Mouse (Mus musculus) urinary bladder, postnatal 36 days (tissue): Measurements from ENCODE around the gene Kansl1l.

Experiments used
- DNase-seq, 2 experiments: peaks; one replicate each; pipeline ENCODE4 v3.0.0; 2022; ENCODE audit warnings: low spot score in 2 of 2, mixed read lengths in 1 of 2

Kansl1l gene

DNA sequence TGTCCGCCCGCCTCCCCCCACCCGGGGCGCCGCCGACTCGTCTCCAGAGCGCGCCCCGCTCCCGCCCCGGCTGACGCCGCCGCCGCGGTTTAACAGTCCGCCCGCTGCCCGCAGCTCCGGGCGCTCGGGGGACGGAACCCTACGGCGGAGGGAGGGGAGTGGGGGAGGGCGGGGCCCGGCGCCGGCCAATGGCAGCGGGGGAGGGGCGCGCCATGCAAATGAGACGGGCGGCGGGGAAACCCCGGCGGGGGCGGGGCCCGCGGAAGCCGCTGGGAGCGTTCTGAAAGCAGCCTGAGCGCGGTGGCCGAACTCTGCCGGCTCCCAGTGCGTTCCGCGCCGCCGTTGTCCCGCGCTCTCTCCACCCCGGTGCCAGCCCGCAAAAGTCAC lies at the start of gene Kansl1l:
Kansl1l (minus strand) TSS at position 110 of the 387 bp plus-strand sequence.
- peak; percentile 90 to 94 for DNase-seq

DNA sequence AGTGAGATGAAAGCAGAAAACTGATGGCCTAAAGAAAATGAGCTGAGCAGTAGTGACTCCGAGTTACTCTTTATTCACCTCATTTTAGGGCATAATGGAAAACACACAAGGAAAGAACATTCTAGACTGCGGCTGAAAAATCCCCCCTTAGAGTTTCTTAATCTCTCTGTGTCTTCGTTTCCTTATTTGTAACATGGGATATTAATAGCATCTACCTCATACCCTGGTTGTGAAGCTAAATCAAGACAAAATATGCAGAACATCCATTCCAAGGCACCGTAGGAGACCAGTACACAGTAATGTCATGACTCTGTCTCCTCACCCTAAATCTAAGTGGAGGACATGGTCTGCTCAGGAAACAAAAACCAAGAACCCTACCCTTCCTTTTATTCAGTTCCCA lies 48.3 kb upstream of the Kansl1l start:
- no peak for DNase-seq

DNA sequence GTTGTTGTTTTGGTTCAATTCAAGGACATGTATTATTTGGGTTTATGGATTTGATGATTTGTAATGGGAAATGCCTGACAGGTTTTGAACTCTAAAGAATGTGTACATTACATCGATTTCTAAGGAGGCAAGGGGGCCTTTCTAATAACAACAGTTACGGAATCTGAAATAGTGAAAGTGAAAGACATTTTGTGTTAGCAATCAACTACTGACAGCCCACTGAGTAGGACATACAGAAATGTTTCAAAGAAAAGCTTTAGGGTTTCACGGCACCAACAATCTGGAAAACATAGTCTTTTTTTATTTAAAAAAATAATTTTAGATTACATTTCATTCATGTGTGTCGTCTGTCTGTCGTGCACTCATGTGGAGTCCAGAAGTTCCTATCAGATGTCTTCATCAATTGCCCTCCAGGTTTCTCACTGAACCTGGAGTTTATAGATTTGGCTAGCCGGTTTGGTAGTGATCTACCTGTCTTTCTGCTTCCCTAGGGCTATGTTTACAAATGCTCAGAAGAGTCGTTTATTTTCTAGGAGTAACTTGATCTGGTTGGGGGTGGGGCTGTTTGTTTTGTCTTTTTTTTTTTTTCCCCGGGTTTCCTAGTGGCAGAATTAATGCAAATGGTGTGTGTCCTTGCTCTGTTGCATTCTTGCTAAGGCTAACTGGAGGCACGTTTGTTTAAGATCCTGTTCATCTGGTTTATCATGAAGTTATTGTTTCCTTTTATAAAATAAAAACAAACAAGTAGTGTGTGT lies 46.6 kb upstream of the Kansl1l start:
- peak in 1 of 2 experiments; percentile 30 for DNase-seq

DNA sequence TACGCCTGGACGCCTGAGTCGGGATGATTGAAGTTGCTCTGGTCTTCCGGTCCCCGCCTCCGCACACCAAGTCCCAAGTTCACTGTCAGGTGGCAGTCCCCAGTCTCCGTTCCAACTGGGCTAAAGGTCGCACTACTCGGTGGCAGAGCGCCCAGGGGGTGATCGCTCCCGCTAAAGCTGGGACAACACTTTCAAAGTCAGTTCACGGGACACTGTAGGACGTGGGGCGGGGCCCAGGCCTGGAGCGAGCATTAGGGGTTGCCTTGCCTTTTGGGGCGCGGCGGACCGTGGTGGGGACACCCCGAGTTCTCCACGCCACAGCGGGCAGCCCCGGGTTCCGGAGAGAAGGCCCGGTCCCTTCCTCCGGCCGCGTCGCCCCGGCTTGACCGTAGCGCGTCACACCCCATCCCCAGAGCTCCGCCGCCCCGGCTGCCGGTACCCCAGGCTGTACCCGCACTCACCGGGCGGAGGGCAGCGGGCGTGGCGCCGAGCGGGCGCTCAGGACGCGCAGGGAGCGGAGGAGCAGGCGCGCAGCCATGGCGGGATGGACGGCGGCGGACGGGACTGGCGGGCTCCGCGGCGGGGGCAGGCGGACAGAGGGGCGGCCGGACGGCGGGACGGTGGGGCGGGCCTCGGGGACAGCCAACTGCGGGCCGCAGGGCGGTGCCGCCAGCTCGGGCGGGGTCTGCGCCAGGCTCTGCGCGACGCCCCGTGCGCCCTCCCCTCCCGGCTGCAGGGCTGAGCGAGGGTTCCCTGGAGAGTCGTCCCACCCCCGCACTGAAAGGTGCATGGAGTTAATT lies 45.5 kb upstream of the Kansl1l start, which contains the start of gene Acadl:
Acadl (minus strand) TSS at position 566 of the 800 bp plus-strand sequence.
- DNase-seq: peak; percentile 82 to 92

DNA sequence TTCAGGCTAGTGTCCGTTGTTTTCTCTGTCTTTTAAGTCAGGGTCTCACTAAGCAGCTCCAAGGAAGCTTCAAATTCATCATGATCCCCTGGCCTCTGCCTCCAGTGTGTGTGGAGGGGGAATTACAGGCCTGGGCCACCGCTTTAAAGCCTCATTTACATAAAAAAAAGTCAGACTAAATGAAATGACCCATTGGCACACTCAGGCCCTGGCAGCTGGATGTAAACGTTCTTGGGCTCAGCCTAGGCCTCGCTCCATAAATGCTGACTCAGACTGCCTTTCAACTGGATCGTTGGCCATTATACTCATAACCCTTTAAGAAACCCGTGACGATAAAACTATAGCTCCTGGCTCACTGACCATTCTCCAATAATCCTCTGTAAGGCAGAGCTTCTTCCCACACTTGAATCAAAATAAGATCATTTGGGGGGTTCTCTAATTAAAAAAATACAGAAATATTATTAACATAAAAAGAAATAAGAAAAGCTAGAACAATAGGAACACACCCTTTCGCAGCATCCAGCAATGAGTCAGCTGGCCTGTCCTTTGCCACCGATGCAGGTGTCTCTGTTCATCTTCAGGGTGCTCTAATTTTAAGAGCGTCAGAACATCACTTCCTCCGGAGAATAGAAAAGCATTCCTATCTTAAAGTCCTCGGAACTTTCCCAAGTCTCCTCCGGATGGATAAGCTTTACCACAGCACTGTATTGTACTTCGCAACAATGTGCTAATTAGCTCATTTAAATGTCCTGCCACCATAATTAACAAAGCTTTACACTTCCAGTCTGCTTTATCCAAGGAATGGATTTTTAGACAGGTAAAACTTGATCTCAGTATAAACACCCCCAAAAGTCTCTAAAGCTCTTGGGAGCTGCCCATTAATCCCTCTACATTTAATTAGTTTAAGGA lies 44.7 kb upstream of the Kansl1l start:
- no peak for DNase-seq

DNA sequence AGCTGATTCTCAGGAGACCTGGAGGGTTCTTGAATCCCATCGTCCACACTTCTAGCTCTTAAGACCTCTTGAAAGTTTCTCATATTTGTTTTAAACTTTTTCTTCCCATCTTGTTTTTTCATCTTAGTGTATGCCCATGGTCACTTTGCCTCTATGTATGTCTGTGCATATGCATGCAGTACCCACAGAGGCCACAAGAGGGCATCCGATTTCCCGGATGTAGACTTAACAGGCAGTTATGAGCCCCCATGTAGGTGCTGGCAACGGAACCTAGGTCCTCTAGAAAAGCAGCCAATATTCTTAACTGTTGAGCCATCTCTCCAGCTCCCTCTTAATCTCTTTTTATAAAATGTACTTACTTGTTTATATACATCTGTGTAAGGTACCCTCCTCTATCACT lies 30.1 kb upstream of the Kansl1l start:
- DNase-seq: no peak

DNA sequence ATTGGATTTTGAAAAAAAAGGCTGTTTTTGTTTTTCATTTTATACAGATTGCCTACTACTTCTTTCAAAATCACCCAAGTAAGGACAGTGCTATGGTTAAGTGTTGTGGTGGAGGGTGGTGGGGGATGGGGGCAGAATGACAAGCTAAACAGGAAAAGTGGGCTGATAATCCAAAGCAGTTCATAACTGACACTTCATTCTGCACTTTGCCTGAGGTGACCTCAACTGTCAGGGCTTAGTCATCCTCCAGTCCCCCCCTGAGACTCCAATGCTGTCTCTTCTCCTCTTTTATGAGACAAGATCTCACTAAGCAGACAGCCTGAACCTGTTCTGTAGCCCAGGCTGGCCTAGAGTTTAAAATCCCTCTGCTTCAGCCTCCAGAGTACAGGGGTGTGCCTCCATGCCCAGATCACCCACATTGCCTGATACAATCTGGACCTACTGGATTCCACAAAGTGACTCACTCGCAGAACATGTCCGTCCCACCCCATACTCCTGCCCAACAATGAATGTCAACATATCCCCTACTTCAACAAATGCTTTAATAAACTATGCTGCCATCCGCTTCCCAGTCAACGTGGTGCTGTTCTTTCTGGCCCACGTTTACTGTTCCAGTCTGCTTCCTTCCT lies 28.4 kb upstream of the Kansl1l start:
- peak in 1 of 2 experiments; percentile 32 for DNase-seq

DNA sequence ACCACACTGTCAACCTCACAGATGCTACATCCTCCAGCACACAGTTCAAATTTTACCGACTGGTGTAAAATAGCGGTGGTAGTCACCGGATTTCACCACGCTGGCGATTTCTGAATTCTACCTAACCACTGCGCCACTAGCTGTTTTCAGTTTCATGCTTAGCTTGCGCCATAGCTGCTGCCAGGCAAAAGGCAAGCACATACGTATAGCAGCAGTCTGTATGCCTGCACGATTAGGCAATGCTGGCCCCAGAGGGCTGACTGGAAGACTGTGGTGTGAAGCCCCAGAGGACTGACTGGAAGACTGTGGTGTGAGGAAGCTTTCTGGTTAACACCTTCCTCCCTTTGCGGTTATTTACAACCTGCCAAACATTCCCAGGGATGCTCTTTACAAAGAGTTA lies 24.6 kb upstream of the Kansl1l start:
- DNase-seq: no peak

DNA sequence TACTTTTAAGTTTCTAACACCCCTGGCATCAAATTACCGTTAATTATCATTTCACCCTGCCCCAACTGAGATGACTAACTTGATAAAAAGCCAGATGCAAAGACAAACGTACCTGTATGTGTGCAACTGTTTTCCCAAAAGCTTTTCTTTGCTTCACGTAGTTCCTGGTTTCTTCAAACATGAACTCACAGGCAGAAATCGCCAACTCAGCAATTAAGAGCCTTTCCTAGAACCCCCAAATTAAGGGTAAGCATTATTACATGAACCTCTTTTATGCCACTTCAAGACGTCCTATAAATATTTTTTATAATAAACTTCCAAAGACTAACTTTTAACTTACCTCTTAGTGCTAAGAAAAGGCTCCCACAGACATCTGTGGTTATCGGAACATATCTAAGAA lies 24.1 kb upstream of the Kansl1l start:
- DNase-seq: no peak

DNA sequence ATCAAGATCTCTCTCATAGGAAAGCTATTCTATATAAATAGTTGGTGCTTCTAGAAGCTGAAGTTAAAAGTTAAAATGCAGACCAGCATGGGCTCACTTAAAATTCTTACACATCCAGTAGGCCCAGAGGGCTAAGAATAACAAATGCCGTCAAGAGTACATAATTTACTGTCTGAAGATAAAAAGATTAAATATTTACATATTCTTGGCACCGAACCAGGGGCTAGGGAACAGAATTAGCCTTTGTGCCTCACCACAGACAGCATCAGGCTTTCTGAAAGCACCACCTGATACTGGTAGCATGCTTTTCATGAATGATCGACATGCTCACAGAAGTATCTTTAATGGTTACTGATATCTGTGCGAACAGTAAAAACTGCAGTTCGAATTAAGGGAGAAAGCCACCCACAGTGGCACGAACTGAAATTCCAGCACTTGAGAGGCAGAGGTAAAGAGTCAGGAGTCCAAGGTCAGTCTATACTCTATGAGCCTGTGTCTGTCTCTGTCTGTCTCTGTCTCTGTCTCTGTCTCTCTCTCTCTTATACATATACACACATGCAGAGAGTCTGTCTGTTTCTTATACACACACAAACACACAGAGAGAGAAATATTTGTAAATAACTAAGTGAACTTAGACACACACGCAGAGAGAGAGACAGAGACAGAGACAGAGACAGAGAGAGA lies 22.5 kb upstream of the Kansl1l start:
- no peak for DNase-seq

DNA sequence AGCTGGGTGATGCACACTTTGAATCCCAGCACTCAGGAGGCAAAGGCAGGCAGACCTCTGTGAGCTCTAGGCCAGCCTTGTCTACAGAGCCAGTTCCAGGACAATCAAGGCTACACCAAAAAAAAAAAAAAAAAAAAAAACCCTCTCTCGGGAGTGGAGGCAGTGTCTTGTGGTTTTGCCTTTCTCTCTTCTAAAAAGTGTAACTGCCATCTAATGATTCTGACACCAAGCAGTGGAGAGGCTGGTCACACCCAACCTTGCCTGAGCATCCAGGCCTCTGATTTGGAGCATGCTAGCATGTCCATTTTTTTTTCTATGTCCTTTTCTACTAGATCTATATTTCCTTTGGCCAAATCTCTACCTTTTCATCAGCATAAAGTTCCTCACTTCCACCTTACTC lies 21.8 kb upstream of the Kansl1l start:
- no peak for DNase-seq

DNA sequence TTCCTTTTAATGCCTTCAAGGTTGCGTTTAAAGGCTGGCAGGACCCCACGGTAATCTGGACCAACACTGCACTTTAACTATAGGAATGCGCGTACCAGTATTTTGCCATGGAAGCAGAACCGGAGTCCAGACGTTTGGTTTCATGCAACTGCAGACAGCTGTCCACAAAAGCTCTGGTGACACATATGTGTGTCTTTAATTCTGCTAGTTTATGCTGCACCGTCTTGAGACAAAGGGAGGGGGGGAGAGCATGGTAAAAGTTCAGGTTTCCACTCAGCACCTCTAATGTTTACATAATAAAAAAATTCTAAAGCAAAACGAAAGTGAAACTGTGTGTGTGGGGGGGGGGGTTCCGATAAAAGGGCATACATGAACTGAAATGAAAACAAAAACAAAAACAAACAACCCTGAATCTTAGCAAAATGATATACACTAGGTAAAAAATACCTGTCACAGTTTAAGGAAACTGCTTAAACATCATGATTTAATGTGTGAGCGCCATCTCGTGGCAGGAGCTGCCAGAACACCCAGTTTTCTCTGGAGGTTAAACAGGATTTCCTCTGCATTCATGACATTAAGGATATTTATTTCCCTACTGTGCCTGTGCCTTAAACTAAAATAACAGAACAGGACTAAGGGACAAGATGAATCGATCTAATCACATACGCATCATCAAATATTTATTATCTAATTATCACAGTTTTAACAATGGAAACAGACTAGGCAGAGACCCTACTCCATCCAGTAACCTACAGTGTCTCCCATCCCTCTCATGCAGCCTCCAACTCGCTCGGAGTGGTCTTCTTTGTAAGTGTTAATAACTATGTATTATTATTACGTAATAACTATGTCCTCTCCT lies 21.1 kb upstream of the Kansl1l start:
- peak; percentile 60 to 62 for DNase-seq

DNA sequence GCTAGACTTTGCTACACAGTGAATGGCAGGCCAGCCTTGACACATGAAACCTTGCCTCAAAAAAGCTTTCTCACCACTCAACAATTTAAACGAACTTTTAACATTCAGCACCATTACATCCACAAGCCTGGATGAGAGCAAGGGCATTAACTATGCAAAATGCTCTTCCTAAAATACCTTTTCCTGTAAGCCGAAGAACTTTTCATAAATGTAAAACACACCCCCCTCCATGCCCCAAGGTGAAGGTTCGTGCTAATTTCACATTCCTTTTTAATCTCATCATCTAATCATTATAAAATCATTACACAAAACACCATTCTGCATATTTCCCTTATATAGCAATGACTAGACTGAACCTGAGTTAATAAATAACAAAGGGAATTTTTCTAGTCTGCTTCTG lies 19.8 kb upstream of the Kansl1l start:
- DNase-seq: no peak

DNA sequence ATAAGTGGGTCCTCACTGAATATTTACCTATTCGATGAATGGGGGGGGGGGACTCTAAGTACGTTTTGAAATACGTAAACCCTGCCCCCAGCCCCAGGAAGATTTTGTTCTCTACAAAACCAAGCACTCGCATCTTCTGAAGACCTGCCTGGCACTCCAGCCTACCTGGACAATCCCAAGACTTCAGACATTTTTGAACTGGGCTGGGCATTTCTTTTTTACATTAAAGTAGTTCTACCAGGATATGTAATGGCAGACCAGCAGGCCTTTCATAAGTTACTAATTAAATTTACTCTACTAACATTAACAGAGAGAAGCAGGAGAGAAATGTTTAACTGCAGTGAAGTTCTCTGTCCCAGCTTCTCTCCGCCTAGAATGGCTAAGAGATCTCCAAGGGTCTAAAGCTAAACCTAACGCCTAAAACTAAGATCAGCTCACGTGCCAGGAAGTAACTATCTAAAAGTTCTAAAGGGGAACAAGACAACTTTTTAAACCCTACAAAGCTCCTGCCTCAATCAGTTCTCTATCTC lies 15.3 kb upstream of the Kansl1l start:
- DNase-seq: no peak

DNA sequence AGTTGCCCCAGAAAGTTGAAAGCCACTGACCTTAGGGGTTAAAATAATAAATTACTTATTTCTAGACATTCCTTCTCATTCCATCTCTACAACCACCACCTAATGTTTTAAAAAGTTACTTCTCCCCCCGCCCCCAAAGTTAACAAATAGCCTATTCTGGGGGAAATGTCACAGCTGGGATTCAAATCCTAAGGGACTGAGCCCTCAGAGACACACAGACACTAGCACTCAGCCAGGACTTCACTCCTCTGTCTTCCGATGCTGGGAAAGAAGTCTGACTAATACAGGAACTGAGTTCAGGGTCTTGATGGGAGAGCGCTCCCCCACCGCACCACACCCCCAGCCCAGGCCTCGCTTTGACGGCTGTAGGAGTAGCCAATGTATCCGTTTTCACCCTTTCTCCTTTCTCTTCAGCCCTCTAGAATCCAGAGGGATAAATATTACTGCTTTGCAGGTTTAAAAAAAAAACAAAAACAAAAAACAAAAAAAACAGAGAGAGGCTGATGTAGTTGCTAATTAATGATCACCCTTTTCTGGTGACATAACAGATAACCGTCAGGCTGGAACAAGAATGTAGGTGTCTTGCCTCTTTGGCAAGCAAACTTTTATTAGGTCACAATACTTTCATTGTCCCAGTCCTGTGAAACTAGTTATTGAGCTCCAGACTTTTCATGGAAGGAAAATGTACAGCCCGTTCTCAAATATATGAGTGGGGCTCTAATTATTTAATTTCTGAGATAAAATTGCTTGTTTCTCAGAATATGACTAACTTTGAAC lies 14.7 kb upstream of the Kansl1l start:
- DNase-seq: no peak

DNA sequence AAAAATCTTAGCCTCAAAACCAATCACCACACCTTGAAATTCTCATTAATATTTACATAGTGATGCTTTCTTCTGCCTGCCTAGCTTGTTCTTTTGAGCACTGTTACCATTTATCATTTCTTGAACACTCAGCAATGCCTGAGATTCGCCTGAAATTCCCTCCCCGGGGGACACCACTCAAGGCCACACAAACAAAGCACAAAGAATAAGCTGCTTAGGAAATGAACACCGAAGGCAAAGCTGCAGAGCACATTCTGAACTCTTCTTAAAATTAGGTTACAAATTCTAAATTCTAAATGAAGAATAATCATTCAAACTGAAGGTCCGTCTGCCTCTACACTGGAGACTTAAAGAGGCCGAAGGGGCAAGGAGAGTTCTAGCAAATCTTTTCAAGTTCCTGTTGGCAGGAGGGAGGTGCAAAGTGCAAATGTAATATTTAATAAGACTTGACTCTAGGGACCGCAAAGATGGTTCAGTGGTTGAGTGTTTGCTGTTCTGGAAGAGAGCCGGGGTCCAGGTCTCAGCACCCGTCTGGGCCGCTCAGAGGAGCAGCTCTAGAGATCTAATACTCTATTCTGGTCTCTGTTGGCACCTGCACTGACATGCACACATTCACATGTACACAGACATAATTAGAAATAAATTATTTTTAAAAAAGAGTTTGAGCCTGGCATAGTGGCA lies 12.2 kb upstream of the Kansl1l start:
- DNase-seq: no peak

DNA sequence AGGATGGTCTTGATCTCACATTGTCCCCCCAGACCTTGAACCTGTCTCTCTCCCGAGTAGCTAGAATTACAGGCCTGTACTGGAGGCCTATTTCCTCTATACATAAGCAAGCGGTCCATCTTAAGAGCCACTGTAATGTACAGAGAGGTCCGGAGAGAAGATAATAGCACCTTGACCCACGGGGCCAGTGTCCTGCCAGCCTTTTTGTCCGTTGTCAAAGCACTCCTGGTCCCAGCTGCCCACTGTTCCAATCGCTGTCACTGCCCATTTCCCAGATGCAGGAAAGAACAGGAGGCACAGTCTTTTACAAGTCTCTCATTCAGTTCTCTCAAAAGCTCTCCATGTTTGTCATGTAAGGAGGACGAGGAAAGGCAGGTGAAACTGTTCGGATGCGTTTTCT lies 4.6 kb upstream of the Kansl1l start:
- no peak for DNase-seq

DNA sequence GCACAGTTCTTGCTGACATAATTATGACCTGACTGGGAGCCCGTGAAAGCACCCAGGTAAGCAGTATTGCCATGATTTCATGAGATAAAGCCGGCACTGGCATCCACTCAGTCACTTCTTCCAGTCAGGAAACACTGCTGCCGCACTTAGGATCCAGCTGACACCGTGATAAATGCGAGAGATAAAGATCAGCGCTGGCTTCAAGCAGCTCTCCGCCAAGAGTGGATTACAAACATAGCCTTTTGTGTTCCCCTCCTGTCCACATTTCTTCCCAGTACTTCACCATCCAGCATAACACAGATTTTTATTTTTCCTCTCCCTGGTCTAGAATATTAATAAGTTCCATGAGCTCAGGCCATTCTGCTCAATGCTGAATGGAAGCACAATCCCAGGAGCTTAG lies 2.9 kb upstream of the Kansl1l start:
- no peak for DNase-seq
